Mouse (Mus musculus) left cerebral cortex, postnatal 36 days (tissue): Measurements from ENCODE around the gene Aqp1. TPM values are rescaled to one million over a fixed set of nuclear protein-coding genes. Genes with fewer than 3 reads are reported as not detected.

Source experiments
- DNase-seq, 2 experiments: peaks; one replicate each; pipeline ENCODE4 v3.0.0; 2021 to 2022; ENCODE audit warnings: low spot score in 2 of 2, mixed read lengths in 1 of 2
- intact Hi-C: fragments of 180-260 bp; cut with DNase I; formaldehyde crosslinking; loops from one replicate; pipeline ENCODE4 v1.15.1; 2025
- microRNA-seq: library from miRNA; unstranded; fragments of <30 nt; microRNA quantifications from one replicate; pipeline ENCODE4 v1.2.0, GENCODE M21; 2022
- total RNA-seq, 2 experiments: library from RNA; stranded (reverse); gene quantifications; 2 replicates each; pipeline ENCODE4 v1.2.3; 2021

Aqp1 gene
- total RNA-seq, 2 experiments from 2014 or later = 0.39 to 0.63 TPM

DNA sequence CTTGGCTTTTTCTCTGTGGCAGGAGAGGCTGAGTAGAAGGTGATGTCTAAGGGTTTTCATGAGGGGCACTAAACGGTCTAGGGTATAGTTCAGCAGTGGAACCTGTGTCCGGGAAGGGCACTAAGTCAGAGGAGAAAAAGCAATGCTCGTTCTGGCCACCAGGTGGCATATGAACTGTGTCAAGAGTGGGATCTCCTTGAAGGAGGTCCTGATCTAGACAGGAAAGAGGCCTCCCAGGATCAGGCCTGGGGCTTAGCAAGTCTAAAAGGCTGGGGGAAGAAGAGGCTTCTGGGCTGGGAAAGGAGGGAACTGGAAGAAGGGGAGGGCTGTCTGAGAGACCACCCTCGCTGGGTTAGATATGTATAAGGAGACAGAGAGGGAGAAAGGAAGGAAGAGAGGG, 56.2 kb downstream of the Aqp1 start:
- intact Hi-C loops = loop anchor here (2.0 kb wide), 1 partner anchor 112 kb away; no protein-coding TSS in a partner anchor
- DNase-seq = peak; percentile 51 to 73

DNA sequence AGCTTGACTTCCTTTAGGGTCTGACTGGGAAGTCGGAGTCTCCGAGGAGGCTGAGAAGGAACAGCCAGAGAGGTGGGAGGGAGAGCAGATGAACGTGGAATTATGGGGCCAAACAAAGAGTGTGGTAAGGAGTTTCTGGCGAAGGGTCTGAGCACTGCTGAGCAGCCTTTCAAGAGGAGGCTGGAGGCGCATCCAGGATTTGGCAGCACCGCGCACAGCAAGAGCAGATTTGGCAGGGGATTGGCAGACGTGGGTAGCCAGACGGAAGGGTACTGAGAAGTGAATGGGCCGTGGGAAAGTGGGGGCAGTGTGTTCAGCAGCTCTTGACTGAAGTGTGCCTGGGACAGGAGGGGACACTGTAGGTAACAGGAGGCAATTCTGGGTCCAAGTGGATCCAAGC, 58.6 kb downstream of the Aqp1 start:
- intact Hi-C loops = no loop called here
- DNase-seq = peak; percentile 75 to 83

DNA sequence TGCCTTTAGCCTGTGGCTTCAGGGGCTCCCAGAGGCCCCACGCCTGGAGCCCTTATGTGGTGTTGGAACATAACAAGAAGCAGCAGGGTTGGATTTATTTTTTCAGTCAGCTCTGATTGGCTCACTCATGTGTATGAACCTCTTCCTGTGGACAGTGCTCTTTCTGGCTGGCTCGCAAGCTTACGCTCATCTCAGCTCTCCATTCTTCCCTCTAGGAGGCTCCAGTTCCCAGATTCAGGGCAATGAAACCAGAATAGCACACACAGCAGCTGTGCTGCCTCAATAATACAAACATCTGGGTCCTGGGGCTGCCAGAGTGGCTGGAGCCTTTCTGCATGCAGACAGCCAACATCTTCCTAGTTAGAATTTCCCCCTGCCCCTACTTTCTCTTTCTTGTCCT, 59.9 kb downstream of the Aqp1 start:
- peak in 1 of 2 experiments; percentile 64 for DNase-seq
- intact Hi-C loops = no loop called here

DNA sequence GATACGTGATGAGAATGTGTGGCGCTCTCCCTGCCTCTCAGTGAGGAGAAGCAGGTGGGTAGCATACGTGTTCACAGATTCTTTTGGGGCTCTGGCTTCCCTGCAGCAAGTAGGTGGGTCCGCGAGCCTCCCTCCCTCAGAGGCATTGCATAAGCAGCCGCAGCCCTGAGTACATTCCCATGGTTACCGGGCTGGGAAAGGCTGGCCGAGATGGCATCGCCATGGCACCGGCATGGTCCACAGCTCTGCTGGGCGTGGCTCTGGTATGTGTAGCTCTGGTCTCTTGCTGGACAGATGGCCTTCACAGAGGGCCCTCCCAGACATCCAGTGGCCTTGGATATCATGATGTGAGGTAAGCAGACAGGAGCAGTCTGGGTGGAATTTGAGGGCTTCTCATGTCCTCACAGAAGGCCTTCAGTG, 60.4 kb downstream of the Aqp1 start:
- intact Hi-C loops = no loop called here
- DNase-seq = peak; percentile 87 to 89

Small RNA genes within 50 kb of the gene (microRNA-seq; reads per million reads assigned to microRNA genes)
- gene Gm25458 = not detected

Other genes with a start within 250 kb of the Aqp1 start
- gene Crhr2, start 203.4 kb upstream of the Aqp1 start, total RNA-seq = 1 to 10 TPM; 2.1 to 2.6 TPM
- gene Inmt, start 161.4 kb upstream of the Aqp1 start, total RNA-seq = 1 to 10 TPM; 1.1 to 2.4 TPM
- 10 to 100 TPM; 10.4 to 10.5 TPM for gene Mindy4, start 133.0 kb upstream of the Aqp1 start, total RNA-seq
- not detected for gene Ghrhr, start 39.9 kb downstream of the Aqp1 start, total RNA-seq
- 100 to 1,000 TPM; 110 to 124 TPM for gene Adcyap1r1, start 115.5 kb downstream of the Aqp1 start, total RNA-seq